Mouse (Mus musculus) layer of hippocampus, postnatal 10 days (tissue): ENCODE data around the gene Ddx25. TPM values are rescaled to one million over a fixed set of nuclear protein-coding genes. Genes with fewer than 3 reads are reported as not detected.

ENCODE experiments used
- DNase-seq, 2 experiments: peaks; one replicate each; pipeline ENCODE4 v3.0.0; 2021; ENCODE audit warnings: low spot score in 2 of 2
- total RNA-seq, 2 experiments: library from RNA; stranded (reverse); gene quantifications; 2 replicates each; pipeline ENCODE4 v1.2.3; 2021

Ddx25 gene
- total RNA-seq, 2 experiments from 2014 or later, result 15.2 to 16.1 TPM

GRCm38 (mm10) chr9:35495471-35495870, 62.9 kb downstream of the Ddx25 start:
- DNase-seq, result no peak

- no peak for DNase-seq
Measured at GRCm38 (mm10) chr9:35494937-35495336, 63.4 kb downstream of the Ddx25 start.

GRCm38 (mm10) chr9:35493733-35494092, 64.6 kb downstream of the Ddx25 start:
- DNase-seq, result no peak

- no peak for DNase-seq
Measured at GRCm38 (mm10) chr9:35493033-35493732, 65.1 kb downstream of the Ddx25 start.

GRCm38 (mm10) chr9:35491109-35491866, 67.0 kb downstream of the Ddx25 start:
- DNase-seq, result no peak

GRCm38 (mm10) chr9:35488496-35488895, 69.8 kb downstream of the Ddx25 start:
- no peak for DNase-seq

Other genes with a start within 250 kb of the Ddx25 start
- 10 to 100 TPM in 1 of 2 experiments, 1 to 10 TPM in 1; 9.8 to 11.5 TPM for gene Cdon, start 137.4 kb downstream of the Ddx25 start, total RNA-seq
- gene Gm1113, start 40.3 kb downstream of the Ddx25 start, total RNA-seq, result not detected
- 10 to 100 TPM; 12.0 to 13.4 TPM for gene Pus3, start 67 bp upstream of the Ddx25 start, total RNA-seq
- 1 to 10 TPM; 1.5 to 2.3 TPM for gene Pate2, start 11.8 kb upstream of the Ddx25 start, total RNA-seq
- gene Hyls1, start 11.9 kb upstream of the Ddx25 start, total RNA-seq, result 10 to 100 TPM; 12.5 to 14.6 TPM
- not detected for gene Pate4, start 53.4 kb upstream of the Ddx25 start, total RNA-seq
- gene Pate3, start 89.7 kb upstream of the Ddx25 start, total RNA-seq, result not detected
- gene Pate1, start 128.9 kb upstream of the Ddx25 start, total RNA-seq, result not detected
- not detected for gene Gm17677, start 182.5 kb upstream of the Ddx25 start, total RNA-seq
- not detected for gene Gm17727, start 219.6 kb upstream of the Ddx25 start, total RNA-seq
- gene Gm27235, start 231.6 kb upstream of the Ddx25 start, total RNA-seq, result not detected
- not detected for gene D730048I06Rik, start 231.6 kb upstream of the Ddx25 start, total RNA-seq